In genomic region chr5:65724311-65725054, GRCm38 (mm10) we compare ENCODE assay signal across 7 mouse cellular contexts. TPM values are rescaled to one million over a fixed set of nuclear protein-coding genes. Genes with fewer than 3 reads are reported as not detected.
DNase-seq lines count a peak whose midpoint lies in the region; ATAC-seq lines count a peak whose summit lies in the region.

No protein-coding gene starts in this region.

- peak overlapping the region; percentile 42 for H3K4me3 ChIP-seq in intestine, embryonic 15.5 days (replicated peaks)

- H3K27me3 ChIP-seq in intestine, embryonic 15.5 days (replicated peaks), result no peaks in the 10 kb centered on the region

- H3K9me3 ChIP-seq in intestine, embryonic 15.5 days, result no peaks in the 10 kb centered on the region

- 3% methylated on average over 23 of the region's 23 CpGs for WGBS in intestine, embryonic 15.5 days

- intact Hi-C loops in gastrocnemius, postnatal 36 days (cut with DNase I), result no loop called here
- intact Hi-C loops in left cerebral cortex, postnatal 25 days (cut with DNase I), result loop anchor here (1.0 to 2.0 kb wide), 2 partner anchors 26 to 38 kb away; partner anchors contain the start of genes N4bp2 and Pds5a

- H3K27ac ChIP-seq in intestine, embryonic 15.5 days, result peak overlapping the region; percentile 94

- H3K4me2 ChIP-seq in intestine, embryonic 15.5 days (replicated peaks), result peak overlapping the region; percentile 80

- DNase-seq in adrenal gland, postnatal 10 days, result peak; percentile 71
- peak; percentile 81 for DNase-seq in embryo, embryonic 9.5 days (ENCODE audit: extremely low spot score)
- peak; percentile 20 to 59 for DNase-seq in gastrocnemius, postnatal 36 days
- peak; percentile 40 to 53 for DNase-seq in left cerebral cortex, postnatal 25 days (ENCODE audit: low spot score in 2 of 2)
- peak; percentile 66 for DNase-seq in mesoderm, embryonic 11.5 days (ENCODE audit: low read depth, low spot score)
- DNase-seq in right cerebral cortex, postnatal 36 days (ENCODE audit: low spot score in 2 of 2), result peak; percentile 5 to 23

- 0 out of 2 replicates have a peak, but pooled peaks cover 3% of the 10 kb centered on the region for H3K4me1 ChIP-seq in intestine, embryonic 15.5 days (replicated peaks)

- no peaks in the 10 kb centered on the region for H3K36me3 ChIP-seq in intestine, embryonic 15.5 days

- ATAC-seq in intestine, embryonic 15.5 days, result peak; percentile 89

- H3K9ac ChIP-seq in intestine, embryonic 15.5 days, result peak overlapping the region; percentile 48

RNA-seq across cellular contexts. Expression of gene Pds5a, which starts 26.4 kb away (rescaled TPM):
- total RNA-seq in adrenal gland, postnatal 10 days (2021), result 100 to 1,000 TPM in 1 of 2 experiments, 10 to 100 TPM in 1; 81.9 to 110 TPM
- total RNA-seq in gastrocnemius, postnatal 36 days (2021), result 10 to 100 TPM; 37.5 to 43.4 TPM
- 50.2 and 54.9 TPM in 2 replicates for polyA plus RNA-seq in intestine, embryonic 15.5 days (2015; fragmentation: Nextera tagmentation; extraction: Ambion mirVana)
- total RNA-seq in left cerebral cortex, postnatal 25 days (2021), result 10 to 100 TPM; 82.4 to 82.9 TPM

RNA-seq across cellular contexts. Expression of gene N4bp2, which starts 38.8 kb away (rescaled TPM):
- total RNA-seq in adrenal gland, postnatal 10 days (2021), result 10 to 100 TPM; 26.0 to 31.2 TPM
- total RNA-seq in gastrocnemius, postnatal 36 days (2021), result 1 to 10 TPM; 6.5 to 9.1 TPM
- polyA plus RNA-seq in intestine, embryonic 15.5 days (2015; fragmentation: Nextera tagmentation; extraction: Ambion mirVana), result 21.5 and 25.0 TPM in 2 replicates
- 10 to 100 TPM in 1 of 2 experiments, 1 to 10 TPM in 1; 8.3 to 10.5 TPM for total RNA-seq in left cerebral cortex, postnatal 25 days (2021)

Comparison
In these comparisons a context has a peak if more than half of its experiments do, and no peak if none do; other contexts are left out.
1. Peak in every context shown above with its lines: DNase-seq, ATAC-seq, H3K4me3 ChIP-seq and H3K27ac ChIP-seq.
2. DNase-seq: peak in every context shown above with its lines; median percentile 81 in embryo, embryonic 9.5 days; 71 in adrenal gland, postnatal 10 days; 66 in mesoderm, embryonic 11.5 days; 46 in left cerebral cortex, postnatal 25 days; 40 in gastrocnemius, postnatal 36 days; 14 in right cerebral cortex, postnatal 36 days.